Mouse (Mus musculus) stomach, postnatal 0 days (tissue): ENCODE measurements around the gene Tnnt2.

ENCODE experiments used
- CTCF ChIP-seq: IDR thresholded peaks from 2 replicates; pipeline ENCODE4 v1.5.1; 2016; ENCODE audit warnings: antibody characterized with exemption, low read depth, mild to moderate bottlenecking, moderate library complexity
- EP300 ChIP-seq: optimal IDR thresholded peaks from 2 replicates; pipeline ENCODE3; 2016; ENCODE audit warnings: antibody characterized with exemption

GRCm38 (mm10) chr1:135872991-135873390, 36.8 kb downstream of the Tnnt2 start:
- no peak for TF ChIP-seq EP300
- TF ChIP-seq CTCF, result no peak
